Mouse (Mus musculus) cerebellum, adult 8-10 months (tissue): ENCODE data around the gene Kif6.

Experiments
- DNase-seq: peaks from one replicate; pipeline ENCODE4 v3.0.0; 2022

Gene Kif6

GRCm38 (mm10) chr17:49792946-49793345 is 178.0 kb downstream of the Kif6 start:
- DNase-seq, result no peak

- DNase-seq, result no peak
Measured at GRCm38 (mm10) chr17:49793965-49794364, 179.0 kb downstream of the Kif6 start.

- no peak for DNase-seq
Measured at GRCm38 (mm10) chr17:49795241-49795640, 180.3 kb downstream of the Kif6 start.

- DNase-seq, result no peak
Measured at GRCm38 (mm10) chr17:49796116-49796515, 181.2 kb downstream of the Kif6 start.

- no peak for DNase-seq
Measured at GRCm38 (mm10) chr17:49799168-49799567, 184.2 kb downstream of the Kif6 start.

- no peak for DNase-seq
Measured at GRCm38 (mm10) chr17:49800157-49800556, 185.2 kb downstream of the Kif6 start.

GRCm38 (mm10) chr17:49807461-49807860 is 192.5 kb downstream of the Kif6 start:
- no peak for DNase-seq

GRCm38 (mm10) chr17:49808712-49809343 is 193.9 kb downstream of the Kif6 start:
- no peak for DNase-seq

- DNase-seq, result no peak
Measured at GRCm38 (mm10) chr17:49813893-49814640, 199.1 kb downstream of the Kif6 start.

GRCm38 (mm10) chr17:49816067-49816565 is 201.2 kb downstream of the Kif6 start:
- no peak for DNase-seq

GRCm38 (mm10) chr17:49816703-49817102 is 201.8 kb downstream of the Kif6 start:
- DNase-seq, result no peak

GRCm38 (mm10) chr17:49820203-49820602 is 205.3 kb downstream of the Kif6 start:
- no peak for DNase-seq

GRCm38 (mm10) chr17:49824142-49824840 is 209.4 kb downstream of the Kif6 start:
- peak; percentile 53 for DNase-seq

GRCm38 (mm10) chr17:49824841-49825450 is 210.0 kb downstream of the Kif6 start:
- DNase-seq, result no peak

GRCm38 (mm10) chr17:49825831-49826230 is 210.9 kb downstream of the Kif6 start:
- DNase-seq, result no peak

- DNase-seq, result no peak
Measured at GRCm38 (mm10) chr17:49831745-49832144, 216.8 kb downstream of the Kif6 start.

- DNase-seq, result no peak
Measured at GRCm38 (mm10) chr17:49834044-49834545, 219.2 kb downstream of the Kif6 start.

GRCm38 (mm10) chr17:49837417-49837816 is 222.5 kb downstream of the Kif6 start:
- DNase-seq, result no peak

- no peak for DNase-seq
Measured at GRCm38 (mm10) chr17:49839243-49839642, 224.3 kb downstream of the Kif6 start.

- no peak for DNase-seq
Measured at GRCm38 (mm10) chr17:49851210-49851609, 236.3 kb downstream of the Kif6 start.

- peak; percentile 12 for DNase-seq
Measured at GRCm38 (mm10) chr17:49852183-49852582, 237.2 kb downstream of the Kif6 start.

GRCm38 (mm10) chr17:49855785-49856184 is 240.8 kb downstream of the Kif6 start:
- DNase-seq, result no peak
